Mouse (Mus musculus) brain, embryonic 18.5 days (tissue): ENCODE measurements around the gene Galnt7.

Source experiments
- DNase-seq: peaks from one replicate; pipeline ENCODE4 v3.0.0-alpha.2; 2012; ENCODE audit warnings: low read depth, low spot score

Galnt7 gene

GRCm38 (mm10) chr8:57652456-57653055, at the start of gene Galnt7:
Galnt7 (minus strand) TSS chr8:57653032.
- no peak for DNase-seq

GRCm38 (mm10) chr8:57688633-57689032, 35.8 kb upstream of the Galnt7 start:
- no peak for DNase-seq

GRCm38 (mm10) chr8:57685803-57686202, 33.0 kb upstream of the Galnt7 start:
- no peak for DNase-seq

- no peak for DNase-seq
Measured at GRCm38 (mm10) chr8:57680044-57680443, 27.2 kb upstream of the Galnt7 start.

- no peak for DNase-seq
Measured at GRCm38 (mm10) chr8:57664121-57664520, 11.3 kb upstream of the Galnt7 start.

- no peak for DNase-seq
Measured at GRCm38 (mm10) chr8:57660019-57660418, 7.2 kb upstream of the Galnt7 start.

- DNase-seq = no peak
Measured at GRCm38 (mm10) chr8:57656446-57656845, 3.6 kb upstream of the Galnt7 start.

- DNase-seq = no peak
Measured at GRCm38 (mm10) chr8:57654146-57654545, 1.3 kb upstream of the Galnt7 start.

GRCm38 (mm10) chr8:57653768-57654125, 915 bp upstream of the Galnt7 start:
- no peak for DNase-seq

- DNase-seq = no peak
Measured at GRCm38 (mm10) chr8:57653056-57653767, 380 bp upstream of the Galnt7 start.

GRCm38 (mm10) chr8:57651689-57652455, 960 bp downstream of the Galnt7 start:
- DNase-seq = no peak

GRCm38 (mm10) chr8:57651357-57651688, 1.5 kb downstream of the Galnt7 start:
- DNase-seq = no peak

- DNase-seq = no peak
Measured at GRCm38 (mm10) chr8:57650216-57650615, 2.6 kb downstream of the Galnt7 start.

- no peak for DNase-seq
Measured at GRCm38 (mm10) chr8:57647566-57647965, 5.3 kb downstream of the Galnt7 start.

- DNase-seq = no peak
Measured at GRCm38 (mm10) chr8:57644281-57644680, 8.6 kb downstream of the Galnt7 start.

GRCm38 (mm10) chr8:57642722-57643121, 10.1 kb downstream of the Galnt7 start:
- no peak for DNase-seq

- DNase-seq = no peak
Measured at GRCm38 (mm10) chr8:57638925-57639324, 13.9 kb downstream of the Galnt7 start.

GRCm38 (mm10) chr8:57637599-57638280, 15.1 kb downstream of the Galnt7 start:
- no peak for DNase-seq

GRCm38 (mm10) chr8:57636698-57637097, 16.1 kb downstream of the Galnt7 start:
- DNase-seq = no peak

- DNase-seq = no peak
Measured at GRCm38 (mm10) chr8:57636281-57636680, 16.6 kb downstream of the Galnt7 start.

GRCm38 (mm10) chr8:57631780-57632179, 21.1 kb downstream of the Galnt7 start:
- DNase-seq = no peak

- DNase-seq = no peak
Measured at GRCm38 (mm10) chr8:57630148-57630547, 22.7 kb downstream of the Galnt7 start.
